In the genomic region with DNA sequence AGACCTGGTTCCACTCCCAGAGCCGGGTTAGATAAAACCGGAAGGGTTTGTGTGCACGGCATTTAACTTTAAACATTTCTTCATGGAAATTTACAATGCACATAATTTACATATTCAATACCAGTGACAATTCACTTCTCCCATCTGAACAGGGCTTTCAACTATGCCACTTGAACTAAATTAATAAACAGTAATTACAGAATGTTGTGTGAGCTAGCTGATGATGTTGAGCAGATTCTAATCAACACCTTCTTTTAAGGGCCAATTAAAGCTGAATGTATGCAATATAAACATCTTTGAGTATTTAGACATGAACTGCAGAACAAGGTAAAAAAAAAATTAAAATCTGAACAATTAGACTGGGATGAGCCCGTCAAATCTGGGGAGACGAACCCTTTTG, we compare ENCODE assay signal across 25 mouse cellular contexts.
DNase-seq lines count a peak whose midpoint lies in the region; ATAC-seq and TF ChIP-seq lines count a peak whose summit lies in the region.
"Had no signal": no experiment of that assay in that cellular context is flagged by ENCODE, and none has a peak within 500 bp of the region (broad histone marks: within the 10 kb centered on the region; RNA-seq: fewer than 3 reads in every experiment).

No protein-coding gene starts in this region.

- TF ChIP-seq POLR2A in brain, embryonic 14.5 days (IDR thresholded peaks at IDR 0.05; ENCODE audit: borderline replicate concordance, extremely low read depth, insufficient read depth, insufficient read length, poor library complexity, severe bottlenecking): no peak

- no peaks in the 10 kb centered on the region for H3K4me1 ChIP-seq in forebrain, embryonic 12.5 days
- no peaks in the 10 kb centered on the region for H3K4me1 ChIP-seq in forebrain, embryonic 11.5 days (replicated peaks; ENCODE audit: control insufficient read depth, insufficient read depth, low read length)
- H3K4me1 ChIP-seq in forebrain, embryonic 14.5 days (ENCODE audit: control insufficient read depth, insufficient read depth, low read length): no peaks in the 10 kb centered on the region
- no peaks in the 10 kb centered on the region for H3K4me1 ChIP-seq in forebrain, embryonic 15.5 days
- H3K4me1 ChIP-seq: embryonic facial prominence, embryonic 15.5 days had no signal

- H3K4me2 ChIP-seq in forebrain, embryonic 12.5 days: no peak overlapping the region
- H3K4me2 ChIP-seq in forebrain, embryonic 11.5 days (ENCODE audit: low read depth, low read length, severe bottlenecking): no peak overlapping the region
- H3K4me2 ChIP-seq in forebrain, embryonic 14.5 days (ENCODE audit: low read length): no peak overlapping the region
- no peak overlapping the region for H3K4me2 ChIP-seq in forebrain, embryonic 15.5 days (replicated peaks)
- H3K4me2 ChIP-seq: embryonic facial prominence, embryonic 13.5 days; embryonic facial prominence, embryonic 15.5 days had no signal

- 0 out of 2 replicates have a peak overlapping the region, but pooled peaks have one; percentile 25 for H3K27ac ChIP-seq in forebrain, embryonic 12.5 days
- H3K27ac ChIP-seq in forebrain, embryonic 11.5 days (ENCODE audit: low read depth, low read length): no peak overlapping the region
- no peak overlapping the region for H3K27ac ChIP-seq in forebrain, embryonic 14.5 days (ENCODE audit: low read depth, low read length)
- H3K27ac ChIP-seq in forebrain, embryonic 15.5 days (replicated peaks): no peak overlapping the region
- H3K27ac ChIP-seq: embryonic facial prominence, embryonic 13.5 days; embryonic facial prominence, embryonic 15.5 days; forebrain, embryonic 10.5 days had no signal

- H3K9me3 ChIP-seq in forebrain, embryonic 12.5 days: no peaks in the 10 kb centered on the region
- no peaks in the 10 kb centered on the region for H3K9me3 ChIP-seq in forebrain, embryonic 11.5 days (ENCODE audit: control insufficient read depth, low read length)
- no peaks in the 10 kb centered on the region for H3K9me3 ChIP-seq in forebrain, embryonic 14.5 days (replicated peaks; ENCODE audit: control insufficient read depth, low read length)
- no peaks in the 10 kb centered on the region for H3K9me3 ChIP-seq in forebrain, embryonic 15.5 days
- H3K9me3 ChIP-seq: embryonic facial prominence, embryonic 13.5 days; embryonic facial prominence, embryonic 15.5 days; forebrain, embryonic 10.5 days; G1E had no signal

- H3K27me3 ChIP-seq in forebrain, embryonic 12.5 days: no peaks in the 10 kb centered on the region
- no peaks in the 10 kb centered on the region for H3K27me3 ChIP-seq in forebrain, embryonic 11.5 days (ENCODE audit: control insufficient read depth, insufficient read depth, low read length)
- no peaks in the 10 kb centered on the region for H3K27me3 ChIP-seq in forebrain, embryonic 14.5 days (replicated peaks; ENCODE audit: control insufficient read depth, insufficient read depth, low read length)
- no peaks in the 10 kb centered on the region for H3K27me3 ChIP-seq in forebrain, embryonic 15.5 days
- H3K27me3 ChIP-seq: CH12.LX; embryonic facial prominence, embryonic 13.5 days; embryonic facial prominence, embryonic 15.5 days; Patski had no signal

- ATAC-seq in forebrain, embryonic 12.5 days (ENCODE audit: low FRiP score): no peak; the same call in 1 of the 2 replicates
- no peak for ATAC-seq in forebrain, embryonic 11.5 days (replicated peaks; ENCODE audit: low FRiP score)
- ATAC-seq in forebrain, embryonic 14.5 days: 0 out of 2 replicates have a peak, but pooled peaks have one; percentile 37
- ATAC-seq in forebrain, embryonic 15.5 days (replicated peaks): no peak
- ATAC-seq: activated CD4-positive, CD25-positive, alpha-beta regulatory T cell, adult 4 months; CD4-positive, CD25-positive, alpha-beta regulatory T cell, adult 4 months; Patski had no signal

- no peak overlapping the region for H3K4me3 ChIP-seq in forebrain, embryonic 12.5 days (replicated peaks)
- H3K4me3 ChIP-seq in forebrain, embryonic 11.5 days (ENCODE audit: low read depth, low read length): no peak overlapping the region
- H3K4me3 ChIP-seq in forebrain, embryonic 14.5 days (ENCODE audit: low read depth, low read length): no peak overlapping the region
- no peak overlapping the region for H3K4me3 ChIP-seq in forebrain, embryonic 15.5 days
- H3K4me3 ChIP-seq: embryonic facial prominence, embryonic 13.5 days; embryonic facial prominence, embryonic 15.5 days; erythroblast, embryonic 14.5 days; forebrain, embryonic 10.5 days had no signal

- DNase-seq in forebrain, embryonic 11.5 days (ENCODE audit: low spot score): no peak
- DNase-seq in forebrain, embryonic 14.5 days (ENCODE audit: low spot score): peak; percentile 41
- peak; percentile 63 for DNase-seq in brain, embryonic 14.5 days (ENCODE audit: low read depth)
- DNase-seq: adrenal gland, adult 8-10 months; adrenal gland, postnatal 14 days; adrenal gland, postnatal 36 days; B cell, adult 2 months; cerebellum, adult 11 months; cerebellum, adult 18-20 months; cerebellum, adult 8-10 months; cerebellum, adult 9-11 months; cerebellum, postnatal 14 days; cerebellum, postnatal 36 days; embryo, embryonic 11 days had no signal

- TF ChIP-seq CTCF in brain, embryonic 14.5 days (IDR thresholded peaks at IDR 0.05; ENCODE audit: borderline replicate concordance, extremely low read depth, insufficient read depth, insufficient read length): no peak

- H3K36me3 ChIP-seq in forebrain, embryonic 12.5 days (replicated peaks): no peaks in the 10 kb centered on the region
- no peaks in the 10 kb centered on the region for H3K36me3 ChIP-seq in forebrain, embryonic 11.5 days (ENCODE audit: control insufficient read depth, insufficient read depth, low read length)
- no peaks in the 10 kb centered on the region for H3K36me3 ChIP-seq in forebrain, embryonic 14.5 days (ENCODE audit: control insufficient read depth, insufficient read depth, low read length)
- no peaks in the 10 kb centered on the region for H3K36me3 ChIP-seq in forebrain, embryonic 15.5 days
- H3K36me3 ChIP-seq: embryonic facial prominence, embryonic 13.5 days; embryonic facial prominence, embryonic 15.5 days; forebrain, embryonic 10.5 days; G1E had no signal

- H3K9ac ChIP-seq in forebrain, embryonic 12.5 days: no peak overlapping the region
- no peak overlapping the region for H3K9ac ChIP-seq in forebrain, embryonic 11.5 days (ENCODE audit: low read length)
- H3K9ac ChIP-seq in forebrain, embryonic 14.5 days (ENCODE audit: low read length): no peak overlapping the region
- H3K9ac ChIP-seq in forebrain, embryonic 15.5 days (replicated peaks): no peak overlapping the region
- H3K9ac ChIP-seq: embryonic facial prominence, embryonic 13.5 days; embryonic facial prominence, embryonic 15.5 days had no signal

- 66% methylated on average over 5 of the region's 5 CpGs for WGBS in forebrain, embryonic 12.5 days
- WGBS in forebrain, embryonic 11.5 days: 84% methylated on average over 5 of the region's 5 CpGs
- WGBS in forebrain, embryonic 14.5 days: 58% methylated on average over 5 of the region's 5 CpGs
- 55% methylated on average over 5 of the region's 5 CpGs for WGBS in forebrain, embryonic 15.5 days
